Mouse (Mus musculus): ENCODE data around the gene Mdm2.
"Not testable (repeated sequence)": the region's sequence is repeated elsewhere in the genome, so short reads cannot be mapped to it uniquely, and the experiment has no call there.

Mdm2 gene

GRCm38 (mm10) chr10:117749050-117749686 is 38.6 kb upstream of the Mdm2 start:
- no peak for DNase-seq (ENCODE audit: low spot score in 2 of 2)

DNA sequence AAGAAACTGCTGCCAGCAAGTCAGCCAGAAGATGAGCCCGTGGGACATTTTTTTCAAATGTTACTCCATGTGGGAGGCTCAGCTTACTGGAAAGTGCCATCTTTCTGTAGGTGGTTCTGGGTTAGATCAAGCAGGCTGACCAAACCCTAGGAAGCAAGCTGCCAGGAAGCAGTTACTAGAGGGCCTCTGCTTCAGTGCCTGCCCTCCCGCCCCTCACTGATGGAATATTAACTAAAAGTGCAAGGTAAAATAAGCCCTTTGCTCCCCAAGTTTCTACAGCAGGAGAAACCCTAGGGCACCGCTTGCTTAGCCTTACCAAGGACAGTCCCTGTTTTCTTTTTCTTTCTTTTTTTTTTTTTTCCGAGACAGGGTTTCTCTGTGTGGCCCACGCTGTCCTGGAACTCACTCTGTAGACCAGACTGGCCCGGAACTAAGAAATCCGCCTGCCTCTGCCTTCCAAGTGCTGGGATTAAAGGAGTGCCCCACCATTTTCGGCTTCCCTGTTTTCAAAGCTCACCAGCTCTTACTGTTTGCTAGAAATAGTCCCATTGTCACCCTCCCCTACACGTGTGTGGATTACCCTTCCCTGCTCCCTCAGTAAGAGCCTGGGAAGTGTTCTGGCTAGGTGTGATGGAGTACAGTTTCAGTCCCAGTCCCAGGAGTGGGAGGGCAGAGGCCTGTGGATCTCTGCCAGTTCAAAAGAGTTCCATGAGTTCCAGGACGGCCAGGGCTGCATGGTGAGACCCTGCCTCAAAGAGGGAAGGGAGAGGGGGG is 37.9 kb upstream of the Mdm2 start:
- DNase-seq (ENCODE audit: low spot score in 2 of 2): no peak

- DNase-seq (ENCODE audit: low spot score in 2 of 2): no peak
Measured at GRCm38 (mm10) chr10:117747711-117748110, 37.2 kb upstream of the Mdm2 start.

GRCm38 (mm10) chr10:117746297-117746883 is 35.8 kb upstream of the Mdm2 start, which contains the start of gene Slc35e3:
TSS of gene Slc35e3 (minus strand) at chr10:117746365.
- DNase-seq (ENCODE audit: low spot score in 2 of 2): peak; percentile 92 to 94

- not testable (repeated sequence) for DNase-seq (ENCODE audit: low spot score in 2 of 2)
Measured at GRCm38 (mm10) chr10:117745570-117746296, 35.2 kb upstream of the Mdm2 start.

DNA sequence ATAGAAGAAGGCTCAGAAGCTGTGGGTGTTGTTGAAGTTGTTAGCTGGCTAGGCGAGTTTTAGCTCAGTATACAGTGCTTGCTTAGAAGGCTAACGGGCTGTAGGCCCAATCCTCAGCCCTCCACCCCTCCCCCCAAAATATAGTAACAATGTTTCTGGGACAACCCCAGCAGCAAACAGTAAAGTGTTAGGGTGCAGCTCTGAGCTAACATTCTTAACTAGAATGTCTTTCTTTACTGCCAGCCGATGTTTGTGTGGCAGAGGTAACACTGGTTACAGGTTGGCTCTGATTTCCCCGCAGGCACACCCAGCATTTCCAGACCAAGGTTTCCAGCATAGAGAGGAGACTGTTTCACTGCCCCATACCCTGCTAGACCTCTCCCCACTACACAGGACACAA is 33.4 kb upstream of the Mdm2 start:
- no peak for DNase-seq (ENCODE audit: low spot score in 2 of 2)

DNA sequence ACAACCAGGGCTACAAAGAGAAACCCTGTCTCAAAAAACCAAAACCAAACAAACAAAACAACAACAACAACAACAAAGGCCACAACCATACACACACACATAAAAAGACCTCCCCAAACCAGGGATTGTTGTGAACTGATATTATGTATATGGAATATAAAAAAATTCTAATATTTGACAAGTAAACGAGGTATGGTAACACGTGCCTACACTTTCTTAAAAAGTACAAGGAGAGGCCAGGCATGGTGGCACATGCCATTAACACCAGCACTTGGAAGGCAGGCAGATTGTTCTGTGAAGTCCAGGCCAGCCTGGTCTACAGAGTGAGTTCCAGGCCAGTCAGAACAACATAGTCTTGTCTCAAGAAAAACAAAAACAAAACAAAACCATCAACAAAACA is 32.6 kb upstream of the Mdm2 start:
- no peak for DNase-seq (ENCODE audit: low spot score in 2 of 2)

- DNase-seq (ENCODE audit: low spot score in 2 of 2): no peak
Measured at GRCm38 (mm10) chr10:117742618-117743017, 32.1 kb upstream of the Mdm2 start.

DNA sequence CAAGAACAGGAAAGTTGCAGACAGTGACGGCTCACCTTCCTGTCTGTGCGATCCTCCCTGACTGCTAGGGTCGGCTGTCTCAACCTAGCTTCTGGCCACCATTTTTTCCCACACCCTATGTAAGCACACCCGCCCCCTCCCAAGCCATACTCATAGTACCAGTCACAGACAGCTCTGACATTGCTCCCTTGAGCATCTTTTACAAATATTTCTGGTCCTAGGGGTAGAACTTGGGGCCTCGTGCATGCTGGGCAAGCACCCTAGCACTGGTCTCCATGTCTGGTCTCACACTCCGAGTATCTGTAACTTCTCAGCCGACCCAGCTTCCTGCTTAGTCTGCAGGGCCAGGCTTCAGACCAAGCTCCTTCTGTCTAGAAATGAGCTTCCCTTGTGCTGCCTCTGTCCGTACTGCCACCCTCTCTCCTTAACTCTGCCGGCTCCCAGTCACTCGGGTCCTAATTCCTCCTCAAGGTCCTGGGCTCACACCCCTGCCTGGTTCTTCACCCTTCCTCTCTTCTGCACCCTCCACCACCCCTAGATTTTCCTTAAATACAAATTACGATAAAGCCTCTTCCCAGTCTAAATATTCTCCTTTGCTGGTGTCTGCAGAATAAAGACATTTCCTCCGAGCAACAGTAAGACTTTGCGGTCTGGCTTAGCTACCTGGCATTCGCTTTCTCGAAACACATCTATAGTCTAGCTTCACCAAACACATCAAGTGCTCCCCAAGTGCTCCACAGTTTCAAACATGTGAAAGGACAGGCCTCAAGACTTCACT is 31.3 kb upstream of the Mdm2 start:
- DNase-seq (ENCODE audit: low spot score in 2 of 2): no peak

DNA sequence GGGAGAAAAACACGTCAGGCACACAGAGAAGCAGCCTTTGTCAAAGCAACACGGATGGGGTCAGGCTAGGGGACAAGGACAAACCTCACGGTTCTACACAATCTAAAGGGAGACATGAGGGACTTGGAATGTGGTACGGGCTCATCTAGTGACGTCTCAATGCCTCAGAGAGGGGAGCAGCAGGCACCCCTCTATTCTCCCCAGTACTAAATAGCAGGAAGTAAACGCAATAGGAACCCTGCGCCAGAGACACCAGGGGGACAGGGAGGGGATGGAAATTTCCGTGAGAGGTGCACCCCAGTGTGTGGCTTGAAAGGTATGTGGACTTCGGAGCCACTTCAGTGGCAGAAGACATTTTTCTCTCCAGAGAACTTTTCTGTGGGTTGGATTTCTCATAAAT is 30.4 kb upstream of the Mdm2 start:
- no peak for DNase-seq (ENCODE audit: low spot score in 2 of 2)

GRCm38 (mm10) chr10:117740171-117740570 is 29.6 kb upstream of the Mdm2 start:
- no peak for DNase-seq (ENCODE audit: low spot score in 2 of 2)

DNA sequence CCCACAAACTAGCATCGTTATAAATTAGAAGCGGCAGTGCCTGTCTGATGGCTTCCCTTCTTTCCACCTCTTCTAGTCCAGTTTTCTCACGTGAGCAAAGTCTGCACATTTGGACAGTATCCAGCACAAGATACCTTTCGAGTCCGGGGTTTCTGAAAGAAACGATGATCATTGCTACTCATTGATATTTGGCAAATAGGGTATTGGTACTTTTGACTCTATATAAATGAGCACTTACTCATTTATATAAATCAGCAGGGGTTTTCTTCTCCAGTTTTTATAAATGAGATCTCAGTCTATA is 29.0 kb upstream of the Mdm2 start:
- no peak for DNase-seq (ENCODE audit: low spot score in 2 of 2)

- no peak for DNase-seq (ENCODE audit: low spot score in 2 of 2)
Measured at GRCm38 (mm10) chr10:117738928-117739647, 28.5 kb upstream of the Mdm2 start.

GRCm38 (mm10) chr10:117738140-117738921 is 27.8 kb upstream of the Mdm2 start:
- DNase-seq (ENCODE audit: low spot score in 2 of 2): no peak

GRCm38 (mm10) chr10:117737498-117737897 is 26.9 kb upstream of the Mdm2 start:
- not testable (repeated sequence) for DNase-seq (ENCODE audit: low spot score in 2 of 2)

DNA sequence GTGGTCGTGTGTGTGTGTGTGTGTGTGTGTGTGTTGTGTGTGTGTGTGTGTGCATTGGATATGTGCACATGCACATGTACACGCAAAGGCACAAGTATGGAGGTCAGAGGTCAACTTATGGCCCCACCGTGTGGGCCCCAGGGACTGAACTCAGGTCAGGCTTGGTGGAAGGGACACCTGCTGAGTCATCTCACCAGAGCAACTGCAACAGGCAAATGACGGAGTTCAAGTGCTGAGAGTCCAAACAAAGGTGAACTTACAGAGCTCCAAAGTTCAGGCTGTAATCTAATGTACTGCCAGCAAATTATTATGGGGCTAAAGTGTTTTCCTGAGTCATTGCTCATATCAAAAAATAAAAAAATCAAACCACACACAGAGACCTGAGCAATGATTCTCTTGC is 26.5 kb upstream of the Mdm2 start:
- DNase-seq (ENCODE audit: low spot score in 2 of 2): no peak

- DNase-seq (ENCODE audit: low spot score in 2 of 2): no peak
Measured at GRCm38 (mm10) chr10:117736573-117736972, 26.0 kb upstream of the Mdm2 start.

- DNase-seq (ENCODE audit: low spot score in 2 of 2): not testable (repeated sequence)
Measured at GRCm38 (mm10) chr10:117735396-117735795, 24.8 kb upstream of the Mdm2 start.

GRCm38 (mm10) chr10:117734104-117734852 is 23.7 kb upstream of the Mdm2 start:
- DNase-seq (ENCODE audit: low spot score in 2 of 2): not testable (repeated sequence)
